Mouse (Mus musculus) urinary bladder, postnatal 14 days (tissue): ENCODE measurements at regions not wholly inside any gene's neighbourhood (a gene's known extent, or its start where the extent isn't known, plus 50 kb on each side); places are given as distances from the start of the nearest gene placed in this dataset.
A peak's percentile ranks its signal among the peaks of the same experiment; 100 is the strongest.

Experiments used
- DNase-seq: peaks from one replicate; pipeline ENCODE4 v3.0.0; 2021; ENCODE audit warnings: low spot score

- no peak for DNase-seq
Measured at GRCm38 (mm10) chr19:60148313-60148965, 78.1 kb downstream of the Fam204a start.

DNA sequence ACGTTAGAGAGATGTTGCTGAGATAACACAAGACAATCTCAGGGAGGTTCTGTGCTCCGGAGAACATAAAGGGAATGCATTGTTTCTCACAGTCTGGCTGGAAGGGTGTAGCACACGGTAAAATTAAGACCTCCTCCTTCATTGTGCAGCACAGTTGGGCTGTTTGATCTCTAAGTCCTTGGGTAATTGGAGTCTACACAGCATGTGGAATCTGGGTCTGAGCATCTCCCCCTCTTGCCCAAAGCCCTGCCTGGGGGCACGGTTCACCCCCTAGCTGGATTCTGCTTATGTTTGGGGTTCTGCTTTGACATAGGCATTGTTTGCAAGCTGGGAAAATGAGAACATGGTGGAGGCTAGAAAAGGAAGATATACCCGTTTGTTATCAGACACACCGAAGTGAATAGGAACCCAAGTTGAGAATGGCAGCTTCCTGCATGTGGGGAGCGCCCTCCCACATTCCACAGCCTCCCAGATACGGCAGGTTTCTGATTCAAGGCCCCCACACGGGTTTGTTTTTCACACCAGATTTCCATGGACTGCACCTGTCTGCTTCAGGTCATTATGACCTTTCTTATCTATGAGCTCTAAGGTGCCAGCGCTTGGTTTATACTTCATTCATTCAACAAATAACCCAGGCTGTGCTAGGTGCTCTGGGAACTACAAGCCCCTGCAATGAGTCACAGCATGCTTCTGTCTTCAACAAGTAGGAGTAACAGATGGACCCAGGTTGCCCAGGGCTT, 79.9 kb downstream of the Fam204a start:
- DNase-seq, result no peak

DNA sequence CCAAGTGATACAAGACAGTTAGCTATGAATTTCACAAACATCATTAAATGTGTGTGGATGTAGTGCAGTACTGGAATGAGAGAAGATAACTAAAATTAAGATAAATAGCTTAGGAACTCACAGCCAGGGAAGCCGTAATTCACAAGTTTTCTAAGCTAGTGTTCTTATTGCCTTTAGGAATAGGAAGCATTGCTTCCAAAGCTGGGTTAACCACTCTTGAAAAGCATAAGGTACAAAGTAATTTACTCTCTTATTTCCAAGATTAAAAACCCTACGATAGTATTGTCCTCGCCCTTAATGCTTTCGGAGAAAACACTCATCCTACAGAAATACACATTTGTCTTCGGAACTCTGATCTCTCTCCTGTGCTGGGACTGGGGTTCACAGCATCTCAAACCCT, 81.3 kb downstream of the Fam204a start:
- DNase-seq, result no peak

- peak; percentile 85 for DNase-seq
Measured at GRCm38 (mm10) chr19:60144336-60144989, 82.0 kb downstream of the Fam204a start.

DNA sequence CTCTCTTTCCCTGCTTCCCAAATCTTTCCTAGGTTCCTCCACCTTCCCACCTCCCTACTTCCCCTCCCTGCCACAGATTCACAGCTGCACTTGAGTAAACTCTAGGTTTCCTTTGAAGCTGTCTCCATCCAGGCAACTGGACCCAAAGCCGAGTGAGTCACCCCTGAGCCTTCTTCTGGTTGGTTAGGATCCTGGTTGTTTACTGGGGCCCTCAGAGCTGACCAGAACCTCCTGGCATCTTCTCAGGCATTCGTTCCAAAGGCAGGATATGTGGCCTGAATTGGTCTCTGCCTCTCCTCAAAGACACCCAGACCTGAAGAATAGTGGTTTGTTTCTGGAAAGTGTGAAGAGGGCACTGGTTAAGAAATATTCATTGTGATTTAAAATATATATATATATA, 87.6 kb downstream of the Fam204a start:
- DNase-seq, result peak; percentile 34

GRCm38 (mm10) chr19:60136491-60136890, 90.0 kb downstream of the Fam204a start:
- DNase-seq, result no peak

DNA sequence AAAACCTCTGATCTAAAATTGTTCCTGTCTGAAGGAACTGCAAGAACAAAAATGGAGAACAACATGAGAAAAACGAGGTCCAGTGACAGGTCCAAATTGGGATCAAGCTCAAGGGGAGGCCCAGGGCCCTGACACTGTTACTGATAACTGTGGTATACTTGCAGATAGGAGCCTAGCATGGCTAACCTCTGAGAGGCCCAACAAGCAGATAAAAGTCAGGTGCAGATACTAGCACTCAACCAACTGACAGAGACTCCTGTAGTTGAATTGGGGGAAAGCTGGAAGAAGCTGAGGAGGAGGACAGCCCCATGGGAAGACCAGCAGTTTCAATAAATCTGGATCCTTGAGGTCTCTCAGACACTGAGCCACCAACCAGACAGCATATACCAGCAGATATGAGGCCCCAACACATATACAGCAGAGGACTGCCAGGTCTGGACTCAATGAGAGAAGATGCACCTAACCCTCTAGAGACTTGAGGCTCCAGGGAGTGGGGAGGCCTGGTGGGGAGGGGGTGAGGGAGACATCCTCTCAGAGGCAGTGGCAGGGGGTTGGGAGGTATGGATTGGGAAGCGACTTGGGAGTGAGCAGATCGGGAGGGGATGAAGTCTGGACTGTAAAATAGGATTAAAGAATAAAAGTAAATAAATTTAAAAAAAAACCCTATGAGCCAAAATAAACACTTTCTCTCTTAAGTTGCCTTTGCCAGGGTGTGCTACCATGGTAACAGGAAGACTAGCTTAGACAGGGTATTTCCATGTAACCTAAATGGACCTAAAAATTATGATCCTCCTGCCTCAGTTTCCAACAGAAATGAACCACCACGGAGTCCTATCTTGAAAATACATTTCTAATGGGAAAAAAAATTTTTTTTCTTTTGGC, 91.8 kb downstream of the Fam204a start:
- no peak for DNase-seq

GRCm38 (mm10) chr19:60129635-60130034, 96.9 kb downstream of the Fam204a start:
- DNase-seq, result no peak

- no peak for DNase-seq
Measured at GRCm38 (mm10) chr19:60124638-60125037, 101.9 kb downstream of the Fam204a start.

DNA sequence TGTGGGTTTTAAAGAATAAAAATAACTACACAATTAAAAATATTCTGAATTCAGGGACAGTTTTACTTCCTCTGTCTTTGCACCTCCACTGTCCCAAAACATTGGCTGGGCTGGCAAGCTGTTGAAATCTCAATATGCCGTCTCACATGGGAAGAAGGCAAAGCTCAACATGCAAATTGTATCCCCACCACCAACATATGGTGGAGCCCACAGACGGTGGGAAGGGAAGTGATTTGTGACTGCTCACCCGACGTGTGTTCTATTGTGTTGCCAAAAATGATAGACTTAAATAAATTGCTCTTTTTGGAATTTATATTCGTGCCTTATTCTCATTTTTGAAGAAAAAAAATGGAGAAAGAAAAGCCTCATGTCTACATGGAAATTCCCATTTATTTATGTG, 105.6 kb downstream of the Fam204a start:
- no peak for DNase-seq

GRCm38 (mm10) chr19:60119051-60119450, 107.5 kb downstream of the Fam204a start:
- no peak for DNase-seq

DNA sequence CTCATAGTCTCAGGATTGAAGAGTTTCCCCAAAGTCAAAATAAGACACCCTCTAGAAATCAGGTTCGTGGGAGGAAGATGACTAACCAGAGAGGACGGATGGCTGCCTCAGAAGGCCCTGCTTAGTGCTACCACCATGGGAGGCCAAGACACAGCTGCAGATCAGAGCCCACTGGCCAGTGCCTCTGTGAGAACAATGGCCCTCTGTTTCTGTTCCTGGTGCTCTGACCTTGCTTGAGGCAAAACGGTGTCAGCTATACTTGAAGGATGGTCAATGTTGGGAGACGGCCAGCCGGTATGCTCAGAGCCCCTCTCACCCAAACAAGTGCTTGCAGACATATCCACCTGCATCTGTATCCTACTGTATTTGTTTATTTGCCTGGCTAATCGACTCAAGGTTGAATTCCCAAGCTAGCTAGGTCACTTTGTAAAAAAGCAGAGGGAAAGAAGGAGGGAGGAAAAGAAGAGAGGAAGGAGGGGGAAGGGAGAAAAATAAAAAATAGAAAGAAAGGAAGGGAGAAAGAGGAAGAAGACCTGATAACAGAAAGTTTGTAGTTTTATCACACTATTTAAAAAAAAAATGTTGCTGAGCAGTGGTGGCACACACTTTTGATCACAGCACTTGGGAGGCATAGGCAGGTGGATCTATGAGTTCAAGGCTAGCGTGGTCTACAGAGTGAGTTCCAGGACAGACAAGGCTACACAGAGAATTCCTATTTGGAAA, 112.7 kb downstream of the Fam204a start:
- no peak for DNase-seq

GRCm38 (mm10) chr19:60110278-60110677, 116.2 kb downstream of the Fam204a start:
- DNase-seq, result no peak

DNA sequence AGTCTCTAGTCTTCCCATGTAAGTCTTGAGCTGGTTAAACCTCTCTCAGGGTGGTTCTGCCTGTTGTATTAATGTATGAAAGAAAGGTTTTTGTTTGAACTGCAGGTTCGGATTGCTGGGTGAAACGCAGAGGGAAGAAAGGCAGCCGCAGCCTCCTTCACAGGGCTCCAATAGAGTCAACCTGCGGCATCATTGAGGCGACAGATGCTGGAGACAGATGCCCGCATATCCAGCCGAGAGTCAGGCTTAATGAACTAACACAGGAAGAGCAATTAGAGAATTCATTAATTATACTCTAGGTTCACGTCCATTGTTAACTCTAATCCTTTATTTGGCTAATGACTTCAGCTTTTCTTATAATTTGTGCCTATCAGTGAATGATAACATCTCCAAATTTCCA, 117.0 kb downstream of the Fam204a start:
- DNase-seq, result no peak

GRCm38 (mm10) chr19:60097915-60098314, 128.6 kb downstream of the Fam204a start:
- DNase-seq, result no peak

- DNase-seq, result no peak
Measured at GRCm38 (mm10) chr19:60074986-60075385, 131.5 kb upstream of the Rab11fip2 start.

GRCm38 (mm10) chr19:60073328-60073727, 129.9 kb upstream of the Rab11fip2 start:
- DNase-seq, result no peak

DNA sequence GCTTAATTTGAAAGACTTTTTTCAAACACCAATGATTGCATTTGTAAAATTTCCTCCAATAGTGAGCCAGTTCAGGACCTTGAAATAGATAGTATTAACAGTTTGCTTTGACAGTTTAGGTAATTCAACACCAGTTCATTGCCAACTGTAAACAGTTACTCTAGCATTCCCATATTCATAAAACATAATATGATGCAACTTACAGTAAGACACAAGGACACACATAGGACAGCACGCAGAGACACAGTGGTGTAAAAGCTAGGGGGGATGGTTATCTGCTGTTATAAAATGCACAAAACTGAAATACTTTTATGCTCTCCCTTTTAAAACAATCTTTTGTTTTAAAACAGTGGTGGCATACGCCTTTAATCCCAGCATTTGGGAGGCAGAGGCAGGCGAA, 122.7 kb upstream of the Rab11fip2 start:
- no peak for DNase-seq

GRCm38 (mm10) chr19:60055121-60055874, 111.8 kb upstream of the Rab11fip2 start:
- no peak for DNase-seq

DNA sequence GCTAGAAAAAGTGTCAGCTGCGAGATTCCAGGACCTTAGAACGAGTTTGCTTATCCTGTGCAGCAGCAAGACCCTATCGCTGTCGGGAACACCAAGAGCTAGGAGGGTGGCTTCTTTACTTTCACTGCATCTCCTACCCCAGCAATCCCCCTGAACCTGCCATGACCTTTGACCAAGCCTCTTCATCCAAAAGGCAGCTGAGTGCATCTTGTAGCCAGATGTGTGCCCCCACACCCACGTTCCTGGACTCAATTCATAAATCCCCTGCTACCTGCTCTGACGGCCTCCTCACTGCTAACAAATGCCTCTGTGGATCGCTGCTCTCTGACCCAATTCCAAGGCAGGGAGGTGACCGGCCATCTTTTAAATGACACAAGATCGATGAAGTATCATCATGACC, 107.7 kb upstream of the Rab11fip2 start:
- no peak for DNase-seq

GRCm38 (mm10) chr19:60040721-60041120, 97.3 kb upstream of the Rab11fip2 start:
- no peak for DNase-seq
